Mouse (Mus musculus): ENCODE data around the gene Ppie.
A peak's percentile ranks its signal among the peaks of the same experiment; 100 is the strongest.
"Not testable (repeated sequence)": the region's sequence is repeated elsewhere in the genome, so short reads cannot be mapped to it uniquely, and the experiment has no call there.

Gene Ppie

GRCm38 (mm10) chr4:123139513-123140154 lies at the start of gene Ppie:
Ppie (minus strand) TSS chr4:123139951.
- DNase-seq: peak; percentile 74

- DNase-seq: peak; percentile 72
These were observed 45.1 kb upstream of the Ppie start for GRCm38 (mm10) chr4:123184816-123185215.

- peak; percentile 94 for DNase-seq
These were observed 43.7 kb upstream of the Ppie start for GRCm38 (mm10) chr4:123183239-123184056.

GRCm38 (mm10) chr4:123182328-123183238 lies 42.8 kb upstream of the Ppie start, which contains the start of gene Hpcal4:
Hpcal4 (plus strand) TSS chr4:123183227.
- peak; percentile 75 for DNase-seq

GRCm38 (mm10) chr4:123171811-123172210 lies 32.1 kb upstream of the Ppie start:
- no peak for DNase-seq

- peak; percentile 78 for DNase-seq
These were observed 24.4 kb upstream of the Ppie start for GRCm38 (mm10) chr4:123164157-123164556.

GRCm38 (mm10) chr4:123162305-123162917 lies 22.7 kb upstream of the Ppie start:
- no peak for DNase-seq

GRCm38 (mm10) chr4:123161251-123161650 lies 21.5 kb upstream of the Ppie start:
- DNase-seq: not testable (repeated sequence)

GRCm38 (mm10) chr4:123160571-123160970 lies 20.8 kb upstream of the Ppie start:
- no peak for DNase-seq

GRCm38 (mm10) chr4:123155840-123156239 lies 16.1 kb upstream of the Ppie start:
- no peak for DNase-seq

- no peak for DNase-seq
These were observed 15.7 kb upstream of the Ppie start for GRCm38 (mm10) chr4:123155427-123155826.

GRCm38 (mm10) chr4:123155004-123155403 lies 15.3 kb upstream of the Ppie start:
- DNase-seq: peak; percentile 43

- peak; percentile 89 for DNase-seq
These were observed 13.2 kb upstream of the Ppie start for GRCm38 (mm10) chr4:123152976-123153375.

GRCm38 (mm10) chr4:123152003-123152402 lies 12.3 kb upstream of the Ppie start:
- no peak for DNase-seq

GRCm38 (mm10) chr4:123147446-123148150 lies 7.8 kb upstream of the Ppie start:
- DNase-seq: peak; percentile 83

GRCm38 (mm10) chr4:123137551-123137950 lies 2.2 kb downstream of the Ppie start:
- no peak for DNase-seq

GRCm38 (mm10) chr4:123127051-123127450 lies 12.7 kb downstream of the Ppie start:
- no peak for DNase-seq

GRCm38 (mm10) chr4:123126626-123127025 lies 13.1 kb downstream of the Ppie start:
- no peak for DNase-seq

- DNase-seq: no peak
These were observed 18.5 kb downstream of the Ppie start for GRCm38 (mm10) chr4:123121286-123121685.

GRCm38 (mm10) chr4:123116640-123117039 lies 23.1 kb downstream of the Ppie start:
- DNase-seq: peak; percentile 23

- no peak for DNase-seq
These were observed 23.7 kb downstream of the Ppie start, which contains the start of gene Oxct2b for GRCm38 (mm10) chr4:123116011-123116410. Oxct2b (plus strand) TSS chr4:123116266.

GRCm38 (mm10) chr4:123114651-123115050 lies 25.1 kb downstream of the Ppie start:
- not testable (repeated sequence) for DNase-seq

All from right cerebral cortex, adult 18-20 months (tissue).